Mouse (Mus musculus): Measurements from ENCODE around the gene Rnf220.

The Rnf220 gene

GRCm38 (mm10) chr4:117489975-117490374 lies 6.9 kb downstream of the Rnf220 start:
- DNase-seq (ENCODE audit: extremely low read depth, insufficient read length, low spot score) = no peak

GRCm38 (mm10) chr4:117489566-117489965 lies 7.3 kb downstream of the Rnf220 start:
- DNase-seq (ENCODE audit: extremely low read depth, insufficient read length, low spot score) = no peak

- no peak for DNase-seq (ENCODE audit: extremely low read depth, insufficient read length, low spot score)
Observed at GRCm38 (mm10) chr4:117487471-117487870, 9.4 kb downstream of the Rnf220 start.

- no peak for DNase-seq (ENCODE audit: extremely low read depth, insufficient read length, low spot score)
Observed at GRCm38 (mm10) chr4:117486188-117486587, 10.7 kb downstream of the Rnf220 start.

GRCm38 (mm10) chr4:117485045-117485780 lies 11.6 kb downstream of the Rnf220 start:
- no peak for DNase-seq (ENCODE audit: extremely low read depth, insufficient read length, low spot score)

- DNase-seq (ENCODE audit: extremely low read depth, insufficient read length, low spot score) = no peak
Observed at GRCm38 (mm10) chr4:117484256-117485044, 12.4 kb downstream of the Rnf220 start.

- no peak for DNase-seq (ENCODE audit: extremely low read depth, insufficient read length, low spot score)
Observed at GRCm38 (mm10) chr4:117483931-117484255, 13.0 kb downstream of the Rnf220 start.

- no peak for DNase-seq (ENCODE audit: extremely low read depth, insufficient read length, low spot score)
Observed at GRCm38 (mm10) chr4:117482103-117482502, 14.7 kb downstream of the Rnf220 start.

GRCm38 (mm10) chr4:117480611-117481445 lies 16.0 kb downstream of the Rnf220 start:
- DNase-seq (ENCODE audit: extremely low read depth, insufficient read length, low spot score) = no peak

- DNase-seq (ENCODE audit: extremely low read depth, insufficient read length, low spot score) = no peak
Observed at GRCm38 (mm10) chr4:117479951-117480350, 16.9 kb downstream of the Rnf220 start.

GRCm38 (mm10) chr4:117478101-117478673 lies 18.7 kb downstream of the Rnf220 start:
- DNase-seq (ENCODE audit: extremely low read depth, insufficient read length, low spot score) = no peak

GRCm38 (mm10) chr4:117477401-117477800 lies 19.5 kb downstream of the Rnf220 start:
- DNase-seq (ENCODE audit: extremely low read depth, insufficient read length, low spot score) = no peak

- no peak for DNase-seq (ENCODE audit: extremely low read depth, insufficient read length, low spot score)
Observed at GRCm38 (mm10) chr4:117476777-117477176, 20.1 kb downstream of the Rnf220 start.

GRCm38 (mm10) chr4:117476355-117476754 lies 20.5 kb downstream of the Rnf220 start:
- no peak for DNase-seq (ENCODE audit: extremely low read depth, insufficient read length, low spot score)

GRCm38 (mm10) chr4:117473985-117474354 lies 22.9 kb downstream of the Rnf220 start:
- DNase-seq (ENCODE audit: extremely low read depth, insufficient read length, low spot score) = no peak

GRCm38 (mm10) chr4:117473291-117473984 lies 23.4 kb downstream of the Rnf220 start:
- no peak for DNase-seq (ENCODE audit: extremely low read depth, insufficient read length, low spot score)

GRCm38 (mm10) chr4:117469471-117469870 lies 27.4 kb downstream of the Rnf220 start:
- DNase-seq (ENCODE audit: extremely low read depth, insufficient read length, low spot score) = peak; percentile 27

GRCm38 (mm10) chr4:117467936-117468335 lies 28.9 kb downstream of the Rnf220 start:
- no peak for DNase-seq (ENCODE audit: extremely low read depth, insufficient read length, low spot score)

- no peak for DNase-seq (ENCODE audit: extremely low read depth, insufficient read length, low spot score)
Observed at GRCm38 (mm10) chr4:117449151-117449550, 47.7 kb downstream of the Rnf220 start.

- DNase-seq (ENCODE audit: extremely low read depth, insufficient read length, low spot score) = no peak
Observed at GRCm38 (mm10) chr4:117447926-117448325, 48.9 kb downstream of the Rnf220 start.

All from 3134 (cell line).